Mouse (Mus musculus) T-helper 17 cell (primary cell): ENCODE measurements at regions not wholly inside any gene's neighbourhood (a gene's known extent, or its start where the extent isn't known, plus 50 kb on each side); places are given as distances from the start of the nearest gene placed in this dataset.
"Not testable (repeated sequence)": the region's sequence is repeated elsewhere in the genome, so short reads cannot be mapped to it uniquely, and the experiment has no call there.

Experiments
- in situ Hi-C, 2 experiments: fragments of 300-600 bp; cut with MboI, MseI; formaldehyde crosslinking; loops; 1 replicate in 1 of 2; 2 replicates in 1 of 2; pipeline ENCODE4 v1.15.1; 2025; ENCODE audit warnings: high pct_unique_total_duplicates in 2 of 2

DNA sequence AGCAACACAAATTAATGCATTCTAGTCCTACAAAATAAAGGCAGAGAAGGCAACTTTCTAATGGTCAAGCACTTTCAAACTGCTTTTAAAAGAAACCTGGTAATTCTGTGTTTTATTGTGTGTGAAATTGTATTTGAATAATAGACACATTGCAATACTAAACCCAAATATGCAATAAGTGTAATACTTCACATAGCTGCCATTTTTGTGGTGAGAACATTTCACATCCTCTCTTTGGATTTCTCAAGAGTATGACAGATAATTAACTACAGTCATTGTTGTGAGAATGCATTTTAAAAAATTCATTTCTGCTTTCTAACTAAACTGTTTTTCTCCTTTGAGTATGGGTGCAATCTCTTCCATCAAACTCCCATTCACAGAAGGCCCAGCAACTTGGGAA lies 256.4 kb downstream of the Sema3d start:
- in situ Hi-C loops, result no loop called here

DNA sequence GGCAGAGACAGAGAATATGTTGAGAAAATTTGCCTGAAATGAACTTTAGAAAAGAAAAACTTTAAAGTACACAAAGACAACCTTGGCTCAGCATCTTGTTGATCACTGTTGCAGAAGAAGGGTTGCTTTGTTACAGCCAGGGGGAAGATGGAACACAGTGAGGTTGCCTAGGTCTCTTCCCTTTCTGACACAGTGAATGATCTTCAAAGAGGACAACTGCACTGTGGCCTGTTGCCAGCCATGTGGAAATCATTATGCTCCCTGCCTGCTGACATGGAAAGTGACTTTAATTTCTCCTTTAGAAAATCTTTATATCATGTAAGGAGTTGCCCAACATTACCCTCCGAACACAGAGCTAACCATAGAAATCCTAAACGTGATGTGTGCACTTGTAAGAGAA lies 263.1 kb downstream of the Sema3d start:
- in situ Hi-C loops, result no loop called here

DNA sequence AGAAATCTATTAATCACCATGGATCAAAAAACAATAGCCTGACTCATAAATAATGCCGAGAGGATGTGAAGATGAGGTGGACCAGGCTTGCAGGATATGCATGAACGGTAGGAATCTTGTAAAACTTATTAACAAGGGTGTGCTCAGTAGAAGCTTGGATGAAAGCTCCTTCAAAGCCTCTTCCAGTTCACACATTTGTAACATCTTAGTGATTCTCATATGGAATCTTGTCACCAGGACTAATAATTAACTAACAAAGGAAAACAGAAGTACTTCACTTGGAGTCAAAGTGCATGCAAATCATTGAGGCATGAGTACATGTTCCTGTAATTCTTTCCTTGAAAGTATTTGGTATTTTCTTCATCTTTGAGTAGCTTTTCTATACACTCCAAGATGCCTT lies 290.5 kb downstream of the Sema3d start:
- in situ Hi-C loops, result no loop called here

DNA sequence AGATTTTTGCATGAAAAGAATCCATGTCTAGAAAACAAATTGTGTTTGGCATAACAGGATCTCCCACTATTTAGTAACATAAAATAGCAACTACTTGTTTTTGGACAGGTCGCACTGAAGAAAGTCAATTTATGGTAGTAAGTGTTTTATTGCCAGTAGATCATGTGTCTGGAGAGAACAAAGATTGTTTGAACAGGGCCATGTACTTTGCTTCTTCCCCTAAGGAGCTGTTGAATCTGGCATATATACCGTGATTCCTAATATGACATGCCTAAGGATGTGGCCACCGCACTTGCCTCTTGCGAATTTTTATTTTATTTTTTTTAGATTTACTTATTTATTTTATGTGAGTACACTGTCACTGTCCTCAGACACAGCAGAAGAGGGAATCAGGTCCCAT lies 290.9 kb downstream of the Sema3d start:
- in situ Hi-C loops, result no loop called here

DNA sequence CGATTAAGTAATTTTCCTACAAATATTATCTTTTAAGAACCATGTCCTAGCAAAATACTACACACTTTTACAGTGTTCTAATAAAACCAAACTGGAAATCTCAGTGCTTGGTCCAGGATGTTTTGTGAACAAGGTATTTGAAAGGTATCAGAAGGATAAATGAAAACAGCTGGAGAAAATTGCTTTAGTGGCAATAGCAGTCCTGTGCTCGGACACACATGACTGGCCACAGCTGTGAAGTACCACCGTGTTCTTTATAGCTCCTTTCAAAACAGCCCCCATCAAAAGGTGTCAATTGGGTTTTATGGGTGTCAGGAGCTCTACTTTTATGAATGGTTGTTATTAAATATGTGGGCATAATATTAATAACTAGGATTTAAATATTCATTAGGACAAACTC lies 293.5 kb downstream of the Sema3d start:
- in situ Hi-C loops, result no loop called here

- in situ Hi-C loops, result no loop called here
Measured at GRCm38 (mm10) chr5:12714894-12715293, 331.7 kb downstream of the Sema3d start.

DNA sequence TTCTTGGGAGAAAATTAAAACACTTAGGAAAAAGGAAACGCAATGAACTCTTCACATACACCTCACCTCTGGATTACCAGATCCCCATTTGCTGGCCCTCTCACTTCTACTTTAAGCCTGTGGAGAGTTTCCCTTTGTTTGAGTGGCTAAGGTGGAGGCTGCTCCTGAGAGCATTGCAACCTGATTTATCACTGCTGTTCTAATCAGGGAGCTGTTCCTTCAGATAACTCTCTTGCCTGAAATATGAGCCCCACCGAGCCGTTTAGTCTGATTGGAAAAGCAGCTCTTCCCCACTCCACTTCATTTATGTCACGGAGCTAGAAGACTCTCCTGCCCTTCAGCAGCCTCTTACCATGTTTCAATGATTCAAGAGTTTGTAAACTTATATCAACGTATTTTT lies 368.3 kb downstream of the Sema3d start:
- in situ Hi-C loops, result no loop called here

GRCm38 (mm10) chr5:12759634-12760033 lies 365.6 kb upstream of the Sema3a start:
- in situ Hi-C loops, result no loop called here

DNA sequence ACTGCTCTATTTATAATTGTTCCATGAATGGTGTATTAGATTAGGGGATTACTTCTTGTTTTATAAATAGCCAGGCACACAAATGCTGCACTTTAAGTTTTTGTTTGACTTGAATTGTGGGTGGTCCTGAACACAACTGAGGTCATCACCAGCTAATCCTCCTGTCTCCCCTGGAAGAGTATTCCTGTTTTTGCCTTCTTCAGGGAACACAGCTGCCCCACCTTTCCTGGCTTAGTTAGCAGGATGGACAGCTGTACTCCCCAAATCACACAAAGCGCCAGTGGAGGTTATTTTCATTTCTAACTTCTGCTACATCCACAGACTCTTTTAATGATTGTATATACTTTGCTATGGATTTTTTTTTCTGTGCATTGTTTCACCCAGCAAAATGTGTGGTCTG lies 357.8 kb upstream of the Sema3a start:
- in situ Hi-C loops, result no loop called here

- in situ Hi-C loops, result no loop called here
Measured at GRCm38 (mm10) chr5:12782681-12783080, 342.5 kb upstream of the Sema3a start.

DNA sequence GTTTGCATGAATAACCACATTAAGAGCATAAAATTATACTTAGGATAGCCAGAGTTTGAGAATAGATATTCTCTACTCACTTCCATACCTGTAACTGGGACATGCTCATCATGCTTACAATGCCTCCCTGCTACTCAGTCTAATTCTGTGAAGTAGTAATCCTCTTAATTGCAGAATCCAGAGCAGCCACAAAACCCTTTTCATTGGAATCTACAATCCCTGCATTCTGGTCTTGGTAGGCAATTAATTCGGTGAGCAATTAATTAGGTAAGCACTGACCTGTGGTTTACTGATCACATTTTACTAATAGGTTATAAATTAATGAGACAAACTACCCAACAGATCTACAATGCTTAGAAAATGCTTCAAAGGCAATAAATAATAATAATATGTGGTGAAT lies 316.5 kb upstream of the Sema3a start:
- in situ Hi-C loops, result no loop called here

GRCm38 (mm10) chr5:12809884-12810283 lies 315.3 kb upstream of the Sema3a start:
- in situ Hi-C loops, result no loop called here

DNA sequence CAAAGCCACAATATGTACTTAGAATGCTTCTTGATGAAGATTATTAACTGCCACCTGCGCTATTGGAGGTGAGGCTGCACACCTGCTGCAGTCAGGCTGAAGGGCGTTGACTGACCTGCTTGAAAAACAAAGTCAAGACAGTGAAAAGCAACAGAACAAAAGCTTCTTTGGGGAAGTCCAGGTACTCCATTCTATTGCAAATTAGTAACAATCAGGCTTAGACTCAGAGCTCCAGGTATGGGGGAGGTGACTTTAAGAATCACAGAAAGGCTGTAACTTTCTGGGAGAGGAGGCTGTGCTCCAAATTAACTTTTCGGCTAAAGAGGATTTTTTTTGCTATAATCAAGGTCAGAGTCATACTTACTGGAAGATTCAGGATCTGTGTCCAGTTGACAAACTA lies 278.0 kb upstream of the Sema3a start:
- in situ Hi-C loops, result not testable (repeated sequence)

- in situ Hi-C loops, result no loop called here
Measured at GRCm38 (mm10) chr5:12856869-12857268, 268.3 kb upstream of the Sema3a start.

DNA sequence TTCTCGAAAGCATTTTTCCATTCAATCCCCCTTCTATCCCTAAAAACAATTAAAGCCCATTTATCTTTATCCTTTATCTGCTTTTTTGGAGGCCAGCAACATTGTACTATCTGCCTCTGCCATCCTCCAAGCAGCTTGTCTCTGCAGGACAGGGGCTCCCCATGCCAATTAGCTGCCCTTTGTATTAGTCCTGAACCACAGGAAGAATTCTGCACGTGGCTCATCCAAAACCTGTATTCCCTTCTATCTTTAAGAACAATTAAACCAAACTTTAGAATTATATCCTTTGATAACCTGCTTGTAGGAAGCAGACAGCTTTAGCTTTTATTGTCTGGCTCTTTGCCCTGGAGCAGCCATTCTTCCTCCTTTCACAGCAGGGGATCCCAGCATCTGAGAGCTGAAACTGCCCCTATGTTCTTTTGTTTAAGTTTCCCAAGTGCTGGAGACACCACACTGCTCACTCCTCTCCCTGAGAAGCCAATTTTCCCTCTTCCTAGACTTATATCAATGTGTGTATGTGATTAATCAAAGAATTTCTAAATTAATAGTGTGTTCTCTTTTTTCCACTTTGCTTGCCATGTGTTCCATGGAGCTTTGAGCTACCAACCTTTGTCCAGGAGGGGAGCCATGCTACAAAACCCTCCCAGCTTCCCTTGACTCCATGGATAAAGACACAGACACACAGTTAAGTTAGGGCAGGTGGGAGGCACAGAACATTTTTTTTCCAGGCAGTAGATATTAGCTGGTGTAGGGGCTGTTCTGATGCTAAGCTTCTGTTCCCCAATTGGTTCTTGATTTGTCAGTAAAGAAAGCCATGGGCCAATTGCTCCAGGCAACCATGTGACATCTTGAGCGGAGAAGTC lies 256.6 kb upstream of the Sema3a start:
- in situ Hi-C loops, result no loop called here

DNA sequence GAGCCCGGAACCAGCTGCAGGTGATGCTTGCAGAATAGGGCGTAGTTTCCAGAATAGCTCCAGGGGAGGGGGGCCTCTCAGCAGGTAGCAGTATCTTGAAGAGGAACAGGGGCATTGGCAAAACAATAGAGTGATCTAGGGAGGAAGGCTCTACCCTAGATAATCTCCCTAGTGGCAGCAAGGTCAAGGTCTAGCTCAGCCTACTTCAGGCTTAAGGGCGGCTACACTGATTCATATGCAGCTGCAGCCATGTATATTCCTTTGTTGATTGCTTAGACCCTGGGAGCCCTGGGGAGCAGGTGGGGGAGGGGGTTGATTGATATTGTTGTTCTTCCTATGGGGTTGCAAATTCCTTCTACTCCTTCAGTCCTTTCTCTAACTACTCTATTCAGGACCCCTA lies 252.3 kb upstream of the Sema3a start:
- in situ Hi-C loops, result no loop called here

GRCm38 (mm10) chr5:12877595-12878296 lies 247.5 kb upstream of the Sema3a start:
- in situ Hi-C loops, result no loop called here

GRCm38 (mm10) chr5:12892333-12892732 lies 232.9 kb upstream of the Sema3a start:
- in situ Hi-C loops, result no loop called here

- in situ Hi-C loops, result no loop called here
Measured at GRCm38 (mm10) chr5:12894638-12895037, 230.6 kb upstream of the Sema3a start.

DNA sequence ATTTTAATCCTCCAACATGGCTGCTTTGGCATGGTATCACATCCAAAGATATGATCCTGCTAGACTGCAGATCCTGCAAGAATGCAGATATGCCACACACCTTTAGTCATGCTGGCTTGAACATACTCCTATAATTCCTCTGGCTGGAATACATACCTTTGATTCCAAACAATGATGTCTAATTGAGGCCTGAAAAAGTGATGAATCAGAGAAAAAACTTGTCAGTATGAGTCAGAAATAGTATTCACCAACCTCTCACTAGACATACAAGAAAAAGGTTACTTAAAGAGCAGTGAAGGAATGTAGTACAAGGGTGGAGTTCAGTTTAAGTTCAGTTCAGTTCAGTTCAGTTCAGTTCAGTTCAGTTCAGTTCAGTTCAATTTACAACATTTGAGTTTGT lies 214.5 kb upstream of the Sema3a start:
- in situ Hi-C loops, result loop anchor here in 1 of 2 experiments (5.0 kb wide), 1 partner anchor 1372 kb away; no protein-coding TSS in a partner anchor

DNA sequence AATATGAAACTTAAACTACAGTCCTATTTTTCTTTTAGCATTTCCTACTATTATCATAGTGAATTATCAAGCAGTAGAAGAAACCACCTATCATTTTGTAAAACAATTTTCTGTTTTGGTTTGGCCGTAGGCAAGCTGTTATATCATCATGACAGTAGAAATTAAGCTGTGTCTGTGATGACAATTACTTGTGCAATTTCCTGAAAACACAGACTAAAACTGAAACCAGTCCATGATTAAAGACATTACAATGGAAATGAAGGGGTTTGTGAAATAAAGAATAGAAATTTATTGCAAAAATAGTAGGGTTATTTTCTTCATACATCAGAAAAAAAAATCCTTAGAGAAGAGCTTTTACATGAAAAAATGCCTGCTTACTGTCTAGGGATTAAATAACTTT lies 210.8 kb upstream of the Sema3a start:
- in situ Hi-C loops, result loop anchor here in 1 of 2 experiments (5.0 kb wide), 1 partner anchor 1368 kb away; no protein-coding TSS in a partner anchor

DNA sequence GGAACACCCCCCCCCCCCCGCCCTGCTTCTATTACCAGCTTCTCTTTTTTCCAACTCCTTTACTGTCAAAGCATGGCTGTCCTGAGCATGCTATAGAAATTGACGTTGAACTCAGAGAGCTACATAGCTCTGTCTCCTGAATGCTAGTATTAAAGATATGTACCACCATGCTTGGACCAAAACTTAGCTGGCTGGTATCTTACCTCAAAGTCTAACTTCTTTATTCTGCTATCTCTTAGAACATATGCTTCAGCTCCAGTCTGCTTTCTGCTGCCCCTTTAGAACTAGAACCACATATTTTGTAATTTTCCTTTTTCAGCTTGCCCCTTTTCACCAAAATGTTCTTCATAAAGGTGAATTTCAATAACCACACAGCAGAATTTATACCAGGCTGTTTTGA lies 205.9 kb upstream of the Sema3a start:
- in situ Hi-C loops, result no loop called here

GRCm38 (mm10) chr5:12922889-12923288 lies 202.3 kb upstream of the Sema3a start:
- in situ Hi-C loops, result no loop called here
